Mouse (Mus musculus) lung, postnatal 25 days (tissue): ENCODE measurements around the gene Tmprss11b.
"Not testable (repeated sequence)": the region's sequence is repeated elsewhere in the genome, so short reads cannot be mapped to it uniquely, and the experiment has no call there.

Source experiments
- DNase-seq: peaks from one replicate; pipeline ENCODE4 v3.0.0; 2022; ENCODE audit warnings: low spot score

Tmprss11b gene

DNA sequence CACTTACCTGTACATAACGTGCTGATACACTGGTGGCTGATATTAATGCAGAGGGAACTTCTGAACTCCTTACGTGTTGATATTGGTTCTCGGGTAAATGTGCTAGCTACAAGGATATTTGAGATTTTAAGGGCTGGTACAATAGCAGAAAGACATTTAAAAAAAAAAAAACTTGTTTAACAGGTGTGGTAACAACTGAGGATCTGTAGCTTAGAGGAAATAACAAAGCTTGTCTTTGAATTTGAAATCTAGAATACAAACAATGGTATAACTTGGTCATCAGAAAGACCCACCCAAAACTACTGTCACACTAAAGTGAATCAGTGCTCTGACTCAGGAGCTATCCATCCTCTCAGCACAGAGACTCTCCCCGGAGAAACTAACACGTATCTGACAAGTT, at the start of gene Tmprss11b:
TSS of gene Tmprss11b (minus strand) at position 101 of the 400 bp plus-strand sequence.
- DNase-seq: no peak

DNA sequence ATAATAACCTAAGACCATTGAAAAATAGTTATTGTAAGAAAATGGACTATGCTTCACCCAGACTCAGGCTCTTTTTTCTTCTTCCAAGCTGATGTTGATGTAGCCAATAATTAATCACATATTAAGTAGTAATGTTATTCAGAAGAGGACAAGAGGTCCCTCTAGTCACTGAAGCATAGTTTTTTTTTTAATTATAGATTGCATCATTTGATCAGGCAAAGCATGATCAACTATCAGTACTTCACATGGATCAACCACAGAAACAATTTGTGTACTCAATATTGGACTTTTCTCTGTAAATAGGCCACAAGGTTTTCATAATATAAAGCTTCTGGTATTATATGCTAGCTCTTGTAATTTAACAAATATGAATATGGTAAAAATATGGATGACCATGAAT, 48.9 kb upstream of the Tmprss11b start:
- DNase-seq: no peak

DNA sequence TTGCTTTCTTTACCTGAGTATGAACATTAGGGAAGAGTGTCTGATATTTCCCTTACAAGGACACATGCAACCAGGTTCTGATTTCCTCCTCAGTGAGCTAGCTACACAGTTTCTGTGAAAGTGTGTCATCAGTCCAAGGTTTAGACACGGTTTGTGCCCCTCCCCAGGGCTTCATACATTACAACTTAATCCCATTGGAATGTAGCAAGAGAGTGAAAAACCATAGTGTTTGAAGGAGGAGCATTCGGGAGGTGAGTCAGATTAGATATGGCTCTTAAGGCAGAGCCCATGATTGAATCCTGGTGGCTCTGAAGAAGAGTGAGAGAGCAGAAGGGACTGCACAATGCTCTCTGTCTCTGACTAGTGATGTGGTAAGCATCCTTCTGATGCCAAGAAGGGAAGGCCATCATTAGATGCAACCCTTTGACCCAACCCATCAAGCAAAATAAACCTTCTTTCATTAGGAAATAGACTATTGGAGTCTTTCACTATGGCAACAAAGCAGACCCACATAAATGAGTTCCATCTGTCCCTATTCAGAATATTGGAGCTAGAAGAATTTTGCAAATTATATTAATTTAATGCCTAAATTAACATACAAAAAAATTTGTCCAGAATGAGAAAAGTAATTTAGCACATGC, 46.8 kb upstream of the Tmprss11b start:
- DNase-seq: no peak

DNA sequence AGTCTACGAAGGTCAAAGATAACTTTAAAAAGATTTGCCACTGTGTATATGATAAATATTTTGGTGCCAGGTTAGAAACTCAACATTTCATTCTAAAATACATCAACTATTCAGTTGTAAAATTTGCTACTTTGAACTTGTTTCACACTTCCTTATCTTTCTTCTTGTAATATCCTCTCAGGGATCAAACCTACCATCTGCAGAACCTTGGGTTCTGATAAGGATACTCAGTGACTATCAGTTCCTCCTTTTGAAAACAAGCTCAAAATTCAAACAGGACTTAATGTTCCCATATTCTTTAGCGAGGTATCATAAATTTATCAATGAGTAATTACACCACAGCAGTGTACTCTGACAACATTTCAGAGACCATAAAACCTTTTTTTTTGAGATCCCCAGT, 38.8 kb upstream of the Tmprss11b start:
- no peak for DNase-seq

DNA sequence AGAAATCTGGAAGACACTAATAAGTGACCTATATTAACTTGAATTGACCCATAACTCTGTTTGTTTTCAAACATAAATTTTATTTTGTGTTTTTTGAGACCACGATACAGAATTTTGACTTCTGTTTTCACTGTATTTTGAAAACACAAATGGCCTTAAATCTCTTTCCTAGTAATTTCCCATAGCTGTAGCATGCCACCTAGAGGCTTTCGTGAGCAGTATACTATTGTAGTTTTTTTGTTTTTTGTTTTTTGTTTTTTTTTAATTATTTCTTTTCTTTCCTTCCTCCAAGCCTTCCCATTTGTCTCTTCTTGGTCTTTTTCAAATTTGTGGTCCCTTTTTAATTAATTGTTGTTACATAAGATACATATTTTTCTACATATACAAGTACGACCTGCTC, 28.8 kb upstream of the Tmprss11b start:
- no peak for DNase-seq

DNA sequence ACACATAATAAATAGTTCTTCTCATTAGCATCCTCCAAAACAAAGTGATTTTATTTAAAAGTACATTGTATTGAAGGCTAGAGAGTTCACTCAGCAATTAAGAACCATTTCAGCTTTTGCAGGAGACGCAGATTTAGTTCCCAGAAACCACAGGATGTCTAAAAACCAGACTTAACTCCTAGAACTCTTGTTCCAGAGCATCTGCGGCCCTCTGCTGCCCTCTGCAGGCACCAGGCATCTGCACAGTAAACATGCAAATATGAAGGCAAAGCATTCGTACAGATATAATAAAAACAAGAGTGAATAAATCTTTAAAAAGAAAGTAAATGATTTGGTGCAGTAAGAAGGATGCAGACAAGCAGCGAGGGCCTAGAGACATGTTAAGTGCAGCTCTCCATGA, 8.5 kb upstream of the Tmprss11b start:
- peak; percentile 8 for DNase-seq

DNA sequence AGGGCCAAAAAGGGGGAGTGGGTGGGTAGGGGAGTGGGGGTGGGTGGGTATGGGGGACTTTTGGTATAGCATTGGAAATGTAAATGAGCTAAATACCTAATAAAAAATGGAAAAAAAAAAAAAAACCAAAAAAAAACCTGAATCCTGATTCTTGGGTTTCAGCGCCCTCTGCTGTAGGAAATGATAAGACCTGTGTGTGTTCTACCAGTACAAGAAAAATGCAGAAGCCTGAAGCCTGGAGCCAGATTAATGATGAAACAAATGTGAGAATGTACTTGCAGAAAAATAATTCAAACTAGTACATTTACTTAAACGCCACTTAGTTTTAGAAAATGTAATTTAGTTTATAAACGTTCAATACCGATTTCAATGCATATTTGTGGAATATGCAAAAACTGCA, 27.0 kb downstream of the Tmprss11b start:
- DNase-seq: not testable (repeated sequence)

DNA sequence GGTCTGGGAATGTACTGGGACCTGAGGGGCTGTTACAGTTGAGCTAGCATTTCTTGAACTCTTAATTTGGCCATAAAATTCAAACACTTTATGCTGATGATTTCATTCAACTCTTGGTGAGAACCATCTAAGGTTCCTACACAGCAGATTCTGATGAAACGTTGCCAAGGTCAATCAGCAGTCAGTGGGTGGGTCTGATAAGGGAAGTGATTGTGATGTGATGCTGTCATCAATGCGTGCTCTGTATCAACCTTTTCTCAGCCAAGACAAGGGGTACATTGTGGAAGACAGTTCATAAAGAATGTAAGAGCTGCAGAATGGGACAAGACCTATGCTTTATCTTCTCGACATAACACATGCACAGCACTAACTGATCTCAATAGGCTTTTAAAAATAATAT, 35.4 kb downstream of the Tmprss11b start:
- DNase-seq: no peak

DNA sequence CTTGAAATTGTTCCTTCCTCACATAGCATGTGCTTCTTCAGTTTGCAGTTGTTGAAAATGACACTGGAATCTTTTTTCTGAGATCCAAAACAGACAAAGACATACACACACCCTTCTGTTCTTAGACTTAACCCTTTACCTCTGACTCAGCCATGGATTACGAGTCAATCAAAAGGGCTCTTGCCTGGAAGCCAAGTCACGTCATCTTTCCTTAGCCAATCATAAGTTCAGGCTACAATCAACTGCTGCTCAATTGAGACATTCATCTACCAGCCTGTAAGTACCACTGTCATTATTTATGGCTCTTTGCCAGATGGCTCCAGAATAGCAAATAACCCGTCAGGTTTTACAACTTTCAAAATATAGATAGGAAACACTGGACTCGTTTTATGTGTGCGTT, 43.8 kb downstream of the Tmprss11b start, which contains the start of gene Tmprss11f:
TSS of gene Tmprss11f (minus strand) at position 101 of the 400 bp plus-strand sequence.
- no peak for DNase-seq

DNA sequence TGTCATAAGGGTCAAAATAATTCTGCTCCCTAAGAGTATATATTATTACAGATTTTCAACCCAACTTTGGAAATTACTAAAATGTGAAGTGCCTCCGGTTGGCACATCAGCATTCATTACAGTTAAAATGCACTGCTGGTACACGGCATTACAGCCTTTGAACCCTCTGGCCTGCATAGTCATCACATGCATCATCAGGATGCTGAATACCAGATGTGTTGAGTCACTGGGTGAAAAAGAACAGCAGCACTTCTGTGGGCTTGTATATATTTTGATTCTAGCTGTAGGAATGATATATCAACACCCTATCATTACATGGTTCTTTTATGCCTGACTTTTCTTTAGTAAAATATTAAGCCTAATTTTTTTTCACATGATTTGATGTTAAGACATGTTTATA, 45.5 kb downstream of the Tmprss11b start:
- no peak for DNase-seq

DNA sequence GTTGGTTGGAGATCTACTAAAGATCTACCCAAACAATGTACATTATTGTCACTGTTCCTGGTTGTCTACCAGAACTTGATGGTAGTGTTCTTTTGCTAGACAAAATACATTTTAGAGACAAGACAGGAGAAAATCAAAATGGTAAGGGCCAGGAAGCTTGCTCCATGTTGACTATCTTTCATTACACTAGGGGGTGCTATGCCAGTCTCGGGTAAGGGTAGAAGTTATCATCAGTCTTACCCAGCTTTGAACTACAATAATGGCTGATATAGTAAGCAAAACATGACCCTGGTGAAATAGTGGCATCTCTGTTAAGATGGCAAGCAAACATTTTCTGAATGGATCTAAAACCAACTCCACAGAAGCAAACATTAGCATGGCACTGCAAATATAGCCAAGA, 54.4 kb downstream of the Tmprss11b start:
- no peak for DNase-seq
